Mouse (Mus musculus) kidney, postnatal 10 days (tissue): ENCODE results near the gene Pcbp2.

Experiments used
- DNase-seq: peaks from one replicate; pipeline ENCODE4 v3.0.0; 2021; ENCODE audit warnings: mixed read lengths

The Pcbp2 gene

GRCm38 (mm10) chr15:102507561-102507960 is 37.2 kb downstream of the Pcbp2 start:
- DNase-seq: peak; percentile 2

GRCm38 (mm10) chr15:102508336-102508735 is 38.0 kb downstream of the Pcbp2 start:
- DNase-seq: peak; percentile 3

GRCm38 (mm10) chr15:102510110-102510509 is 39.8 kb downstream of the Pcbp2 start:
- peak; percentile 17 for DNase-seq

GRCm38 (mm10) chr15:102510590-102511284 is 40.4 kb downstream of the Pcbp2 start:
- DNase-seq: peak; percentile 93

GRCm38 (mm10) chr15:102511285-102511833 is 41.0 kb downstream of the Pcbp2 start:
- peak; percentile 74 for DNase-seq

GRCm38 (mm10) chr15:102512010-102512409 is 41.7 kb downstream of the Pcbp2 start:
- no peak for DNase-seq

GRCm38 (mm10) chr15:102512471-102512870 is 42.1 kb downstream of the Pcbp2 start:
- no peak for DNase-seq

- no peak for DNase-seq
These were observed 42.7 kb downstream of the Pcbp2 start for GRCm38 (mm10) chr15:102513004-102513403.

GRCm38 (mm10) chr15:102515261-102515660 is 44.9 kb downstream of the Pcbp2 start:
- DNase-seq: no peak

GRCm38 (mm10) chr15:102515791-102516190 is 45.5 kb downstream of the Pcbp2 start:
- DNase-seq: no peak

- DNase-seq: peak; percentile 56
These were observed 46.0 kb downstream of the Pcbp2 start for GRCm38 (mm10) chr15:102516293-102516692.

GRCm38 (mm10) chr15:102516728-102517404 is 46.5 kb downstream of the Pcbp2 start, which contains the start of gene Map3k12:
TSS of gene Map3k12 (minus strand) at chr15:102517064.
- DNase-seq: peak; percentile 82

GRCm38 (mm10) chr15:102517631-102517975 is 47.3 kb downstream of the Pcbp2 start:
- no peak for DNase-seq

GRCm38 (mm10) chr15:102517976-102518858 is 47.9 kb downstream of the Pcbp2 start, which contains the start of gene Tarbp2:
TSS of gene Tarbp2 (plus strand) at chr15:102518192.
- peak; percentile 100 for DNase-seq

- no peak for DNase-seq
These were observed 48.5 kb downstream of the Pcbp2 start for GRCm38 (mm10) chr15:102518859-102519201.

GRCm38 (mm10) chr15:102519211-102520141 is 49.1 kb downstream of the Pcbp2 start:
- DNase-seq: no peak

GRCm38 (mm10) chr15:102520416-102520815 is 50.1 kb downstream of the Pcbp2 start:
- DNase-seq: no peak

- no peak for DNase-seq
These were observed 51.1 kb downstream of the Pcbp2 start for GRCm38 (mm10) chr15:102521480-102521879.

- DNase-seq: peak; percentile 87
These were observed 54.6 kb downstream of the Pcbp2 start, which contains the start of gene Npff for GRCm38 (mm10) chr15:102524892-102525485. TSS of gene Npff (minus strand) at chr15:102524942.

- DNase-seq: no peak
These were observed 56.0 kb downstream of the Pcbp2 start for GRCm38 (mm10) chr15:102526111-102527002.
